Mouse (Mus musculus) heart, embryonic 13.5 days (tissue): ENCODE results near the gene Akap3. TPM values are rescaled to one million over a fixed set of nuclear protein-coding genes. Genes with fewer than 3 reads are reported as not detected.

Experiments used
- ATAC-seq: fragments of 200-750 bp; cut with Nextera tagmentation; 2 replicates; pipeline ENCODE4 v1.8.0; 2017; ENCODE audit warnings: moderate TSS enrichment; ENCODE audit not compliant: insufficient number of reproducible peaks, low FRiP score, low TSS enrichment; ENCODE audit errors: extremely low read depth
- H3K27ac ChIP-seq: fragments of 300-500 bp; sonication (generic); replicated peaks from 2 replicates; pipeline ENCODE4 v1.5.1; 2015; ENCODE audit warnings: moderate library complexity, mild to moderate bottlenecking, inconsistent platforms
- H3K27me3 ChIP-seq: fragments of 300-500 bp; sonication (generic); replicated peaks from 2 replicates; pipeline ENCODE4 v1.6.1; 2015; ENCODE audit warnings: mild to moderate bottlenecking, inconsistent platforms
- H3K36me3 ChIP-seq: fragments of 300-500 bp; sonication (generic); 2 replicates; pipeline ENCODE4 v1.6.1; 2015; ENCODE audit warnings: mild to moderate bottlenecking, inconsistent platforms
- H3K4me1 ChIP-seq: fragments of 300-500 bp; sonication (generic); 2 replicates; pipeline ENCODE4 v1.6.1; 2015; ENCODE audit warnings: inconsistent platforms
- H3K4me2 ChIP-seq: fragments of 300-500 bp; sonication (generic); 2 replicates; pipeline ENCODE4 v1.6.1; 2015; ENCODE audit warnings: inconsistent platforms, mild to moderate bottlenecking, moderate library complexity
- H3K4me3 ChIP-seq: fragments of 300-500 bp; sonication (generic); 2 replicates; pipeline ENCODE4 v1.5.1; 2015; ENCODE audit warnings: moderate library complexity, mild to moderate bottlenecking, inconsistent platforms
- H3K9ac ChIP-seq: fragments of 300-500 bp; sonication (generic); 2 replicates; pipeline ENCODE4 v1.6.1; 2015; ENCODE audit warnings: inconsistent platforms, mild to moderate bottlenecking, moderate library complexity
- H3K9me3 ChIP-seq: fragments of 300-500 bp; sonication (generic); 2 replicates; pipeline ENCODE4 v1.6.1; 2016; ENCODE audit warnings: inconsistent platforms
- WGBS: fragments of 180-500 bp; shearing (Covaris S2); methylation state at CpG from one replicate; pipeline ENCODE4 v1.1.7; 2015; ENCODE audit warnings: mixed read lengths; 5-methylcytosine and 5-hydroxymethylcytosine counted together
- polyA plus RNA-seq: library from polyadenylated mRNA; unstranded; fragments of >200 nt; fragmentation: Nextera tagmentation; extraction: Ambion mirVana; gene quantifications from 2 replicates; pipeline ENCODE4 v1.2.1, GENCODE M21; 2015

The Akap3 gene
- polyA plus RNA-seq, result 0.05 TPM in 1 of 2 replicates, not detected in the other

GRCm38 (mm10) chr6:126852881-126853280 lies at the start of gene Akap3:
Gene Akap3, plus strand, starts transcription at chr6:126853098.
- no peak within 1 kb of the TSS for H3K27ac ChIP-seq
- no peaks in the 10 kb centered on the region for H3K36me3 ChIP-seq
- ATAC-seq, result no peak
- H3K27me3 ChIP-seq, result peaks cover 35% of the 10 kb centered on the region
- no peaks in the 10 kb centered on the region for H3K9me3 ChIP-seq
- H3K4me2 ChIP-seq, result no peak within 1 kb of the TSS
- H3K4me1 ChIP-seq, result peaks cover 9% of the 10 kb centered on the region
- no peak within 1 kb of the TSS for H3K9ac ChIP-seq
- no peak within 1 kb of the TSS for H3K4me3 ChIP-seq

- Histone ChIP-seq H3K4me1 (no peaks in the 10 kb centered on the region), H3K4me2 (no peak overlapping the region), H3K9me3 (0 out of 2 replicates have a peak, but pooled peaks cover 2% of the 10 kb centered on the region), H3K9ac (no peak overlapping the region), H3K4me3 (no peak overlapping the region), H3K27ac (no peak overlapping the region), H3K27me3 (no peaks in the 10 kb centered on the region; the same call in 1 of the 2 replicates), H3K36me3 (no peaks in the 10 kb centered on the region)
- no peak for ATAC-seq
- WGBS, result 78% methylated on average over 3 of the region's 3 CpGs
Measured at GRCm38 (mm10) chr6:126806783-126807182, 46.1 kb upstream of the Akap3 start.

GRCm38 (mm10) chr6:126808134-126808533 lies 44.8 kb upstream of the Akap3 start:
- no peak for ATAC-seq

GRCm38 (mm10) chr6:126808561-126808960 lies 44.3 kb upstream of the Akap3 start:
- peak overlapping the region; percentile 15; the same call in 1 of the 2 replicates for H3K4me2 ChIP-seq
- no peak overlapping the region; the same call in 1 of the 2 replicates for H3K27ac ChIP-seq
- no peaks in the 10 kb centered on the region for H3K36me3 ChIP-seq
- WGBS, result 79% methylated on average over 8 of the region's 8 CpGs
- H3K4me1 ChIP-seq, result no peaks in the 10 kb centered on the region
- no peaks in the 10 kb centered on the region for H3K27me3 ChIP-seq
- H3K9ac ChIP-seq, result no peak overlapping the region
- H3K4me3 ChIP-seq, result no peak overlapping the region
- 0 out of 2 replicates have a peak, but pooled peaks cover 2% of the 10 kb centered on the region for H3K9me3 ChIP-seq
- no peak for ATAC-seq

More at GRCm38 (mm10) chr6:126808134-126808533, 44.8 kb upstream of the Akap3 start:
- WGBS, result 52% methylated on average over 4 of the region's 4 CpGs
- no peaks in the 10 kb centered on the region for H3K4me1 ChIP-seq
- no peak overlapping the region for H3K9ac ChIP-seq
- H3K9me3 ChIP-seq, result 0 out of 2 replicates have a peak, but pooled peaks cover 2% of the 10 kb centered on the region
- H3K27ac ChIP-seq, result no peak overlapping the region; the same call in 1 of the 2 replicates
- H3K4me2 ChIP-seq, result peak overlapping the region; percentile 15; the same call in 1 of the 2 replicates
- no peak overlapping the region for H3K4me3 ChIP-seq
- H3K36me3 ChIP-seq, result no peaks in the 10 kb centered on the region
- H3K27me3 ChIP-seq, result no peaks in the 10 kb centered on the region

GRCm38 (mm10) chr6:126811481-126811880 lies 41.4 kb upstream of the Akap3 start:
- Histone ChIP-seq H3K36me3 (no peaks in the 10 kb centered on the region), H3K4me1 (no peaks in the 10 kb centered on the region), H3K9me3 (0 out of 2 replicates have a peak, but pooled peaks cover 2% of the 10 kb centered on the region), H3K4me3 (no peak overlapping the region), H3K9ac (no peak overlapping the region), H3K27me3 (no peaks in the 10 kb centered on the region), H3K27ac (no peak overlapping the region), H3K4me2 (no peak overlapping the region)
- ATAC-seq, result no peak
- WGBS, result 71% methylated on average over 4 of the region's 4 CpGs

- Histone ChIP-seq H3K9me3 (no peaks in the 10 kb centered on the region), H3K4me1 (no peaks in the 10 kb centered on the region), H3K36me3 (peaks cover 18% of the 10 kb centered on the region), H3K4me2 (no peak overlapping the region), H3K4me3 (no peak overlapping the region), H3K9ac (no peak overlapping the region), H3K27ac (no peak overlapping the region), H3K27me3 (no peaks in the 10 kb centered on the region)
- WGBS, result 59% methylated on average over 6 of the region's 6 CpGs
- no peak for ATAC-seq
Measured at GRCm38 (mm10) chr6:126815206-126815750, 37.6 kb upstream of the Akap3 start.

GRCm38 (mm10) chr6:126816338-126816737 lies 36.6 kb upstream of the Akap3 start:
- Histone ChIP-seq H3K27me3 (no peaks in the 10 kb centered on the region), H3K36me3 (peaks cover 29% of the 10 kb centered on the region), H3K4me2 (no peak overlapping the region), H3K9me3 (no peaks in the 10 kb centered on the region), H3K4me3 (no peak overlapping the region), H3K4me1 (no peaks in the 10 kb centered on the region), H3K27ac (no peak overlapping the region), H3K9ac (no peak overlapping the region)
- 85% methylated on average over 8 of the region's 8 CpGs for WGBS
- no peak for ATAC-seq

- no peak for ATAC-seq
- Histone ChIP-seq H3K4me2 (no peak overlapping the region), H3K36me3 (peaks cover 94% of the 10 kb centered on the region), H3K9ac (no peak overlapping the region), H3K4me3 (no peak overlapping the region), H3K9me3 (no peaks in the 10 kb centered on the region), H3K27me3 (no peaks in the 10 kb centered on the region), H3K27ac (no peak overlapping the region), H3K4me1 (no peaks in the 10 kb centered on the region)
- WGBS, result 74% methylated on average over 3 of the region's 3 CpGs
Measured at GRCm38 (mm10) chr6:126823087-126823486, 29.8 kb upstream of the Akap3 start.

GRCm38 (mm10) chr6:126836628-126837027 lies 16.3 kb upstream of the Akap3 start:
- Histone ChIP-seq H3K36me3 (peaks cover 99% of the 10 kb centered on the region), H3K9ac (no peak overlapping the region), H3K9me3 (no peaks in the 10 kb centered on the region), H3K4me1 (no peaks in the 10 kb centered on the region), H3K4me2 (no peak overlapping the region), H3K4me3 (no peak overlapping the region), H3K27me3 (no peaks in the 10 kb centered on the region), H3K27ac (no peak overlapping the region)
- no peak for ATAC-seq
- 81% methylated on average over 8 of the region's 8 CpGs for WGBS

- Histone ChIP-seq H3K27me3 (peaks cover 24% of the 10 kb centered on the region), H3K9me3 (no peaks in the 10 kb centered on the region), H3K4me1 (peaks cover 19% of the 10 kb centered on the region), H3K4me2 (peak within 1 kb of the TSS; percentile 91), H3K36me3 (peaks cover 8% of the 10 kb centered on the region), H3K9ac (peak within 1 kb of the TSS; percentile 96), H3K4me3 (peak within 1 kb of the TSS; percentile 75), H3K27ac (peak within 1 kb of the TSS; percentile 58)
- no peak; the same call in 1 of the 2 replicates for ATAC-seq
- 4% methylated on average over 46 of the region's 46 CpGs for WGBS
Measured at GRCm38 (mm10) chr6:126848712-126849704, 3.9 kb upstream of the Akap3 start, which contains the start of gene Ndufa9. Gene Ndufa9, minus strand, starts transcription at chr6:126849136.

- H3K4me3 ChIP-seq, result no peak overlapping the region
- no peaks in the 10 kb centered on the region for H3K4me1 ChIP-seq
- H3K9me3 ChIP-seq, result no peaks in the 10 kb centered on the region
- WGBS, result 61% methylated on average over 8 of the region's 8 CpGs
- no peak overlapping the region for H3K4me2 ChIP-seq
- no peak for ATAC-seq
- no peak overlapping the region for H3K27ac ChIP-seq
- no peaks in the 10 kb centered on the region for H3K36me3 ChIP-seq
- peaks cover 17% of the 10 kb centered on the region; the same call in 1 of the 2 replicates for H3K27me3 ChIP-seq
- H3K9ac ChIP-seq, result no peak overlapping the region
Measured at GRCm38 (mm10) chr6:126877118-126877517, 24.2 kb downstream of the Akap3 start.
